Mouse (Mus musculus) gastrocnemius, postnatal 10 days (tissue): ENCODE data around the gene St6galnac1. TPM values are rescaled to one million over a fixed set of nuclear protein-coding genes. Genes with fewer than 3 reads are reported as not detected.
"Not testable (repeated sequence)": the region's sequence is repeated elsewhere in the genome, so short reads cannot be mapped to it uniquely, and the experiment has no call there.

ENCODE experiments used
- DNase-seq: peaks from one replicate; pipeline ENCODE4 v3.0.0; 2021; ENCODE audit warnings: mixed read lengths
- total RNA-seq, 2 experiments: library from RNA; stranded (reverse); gene quantifications; 2 replicates each; pipeline ENCODE4 v1.2.3; 2021

The St6galnac1 gene
- total RNA-seq, 2 experiments from 2014 or later = not detected

DNA sequence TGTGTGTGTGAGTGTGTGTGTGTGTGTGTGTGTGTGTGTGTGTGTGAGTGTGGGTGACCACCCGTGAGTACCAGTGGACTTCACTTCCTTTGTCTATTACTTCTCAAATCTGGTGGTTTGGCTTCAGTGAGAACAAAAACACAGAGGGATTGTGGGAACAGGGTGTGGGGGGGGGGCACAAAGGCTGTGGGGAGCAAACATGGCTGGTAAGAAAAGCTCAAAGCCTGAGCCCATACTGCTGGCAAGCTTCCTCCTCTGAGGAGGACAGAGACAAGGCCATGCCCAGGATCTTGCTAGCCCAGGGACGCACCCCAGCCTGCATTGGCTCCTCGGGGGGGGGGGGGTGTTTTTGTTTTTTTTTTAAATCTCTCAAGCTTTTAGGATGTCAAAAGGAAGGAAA, 32.2 kb upstream of the St6galnac1 start:
- DNase-seq = no peak

DNA sequence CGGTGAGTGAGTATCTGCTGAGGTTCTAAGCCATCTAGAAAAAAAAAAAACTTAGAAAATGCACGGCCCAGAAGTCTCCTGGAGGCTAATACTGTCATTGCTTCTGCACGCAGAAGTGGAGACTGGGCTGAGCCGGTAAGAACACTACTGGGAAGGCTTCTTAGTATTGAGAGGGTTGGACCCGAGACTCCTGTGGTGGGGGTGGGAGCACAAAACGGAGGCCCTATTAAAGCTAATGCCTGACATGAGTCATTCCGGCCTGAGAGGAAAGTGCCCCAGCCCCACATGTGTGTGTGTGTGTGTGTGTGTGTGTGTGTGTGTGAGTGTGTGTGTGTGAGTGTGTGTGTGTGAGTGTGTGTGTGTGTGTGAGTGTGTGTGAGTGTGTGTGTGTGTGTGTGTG, 31.8 kb upstream of the St6galnac1 start:
- no peak for DNase-seq

DNA sequence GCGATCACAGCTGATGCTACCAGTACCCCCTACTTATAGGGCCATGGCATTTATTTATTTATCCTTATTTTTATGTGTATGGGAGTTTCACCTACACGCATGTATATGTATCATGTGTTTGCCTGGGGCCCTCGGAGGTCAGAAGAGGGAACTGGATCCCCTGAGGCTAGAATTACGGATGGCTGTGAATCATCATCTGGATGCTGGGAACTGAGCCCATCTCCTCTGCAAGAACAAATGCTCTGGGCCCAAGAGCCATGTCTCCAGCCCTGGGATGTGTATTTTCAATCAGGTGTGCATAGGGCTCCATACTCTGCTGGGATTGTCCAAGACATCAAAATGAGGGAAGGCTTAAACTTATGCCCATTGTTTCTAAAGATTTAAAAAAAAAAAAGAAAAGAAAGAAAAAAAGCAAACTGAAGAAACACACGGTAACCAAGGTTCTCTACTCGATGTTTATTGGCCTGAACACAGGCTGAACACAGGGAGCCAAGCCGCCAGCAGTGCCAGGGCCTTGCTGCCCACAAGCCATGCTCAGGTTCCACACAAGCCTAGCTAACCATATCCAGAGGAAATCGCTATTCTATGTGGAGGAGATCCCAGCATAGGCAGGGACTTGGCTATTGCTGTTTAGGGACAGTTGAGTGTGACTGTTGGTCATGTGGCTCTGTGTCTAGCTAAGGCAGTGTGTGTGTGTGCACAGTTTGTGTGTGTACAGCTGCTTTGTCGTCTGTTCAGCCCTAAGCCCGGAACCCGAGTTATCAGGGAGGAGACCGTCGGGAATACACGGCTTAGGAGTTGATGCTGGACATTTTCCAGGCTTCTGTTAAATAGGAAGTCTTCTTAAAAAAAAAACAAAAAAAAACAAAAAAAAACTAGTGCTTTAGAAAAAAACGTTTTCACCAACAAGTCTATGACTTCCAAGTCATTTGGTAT, 31.1 kb upstream of the St6galnac1 start:
- no peak for DNase-seq

DNA sequence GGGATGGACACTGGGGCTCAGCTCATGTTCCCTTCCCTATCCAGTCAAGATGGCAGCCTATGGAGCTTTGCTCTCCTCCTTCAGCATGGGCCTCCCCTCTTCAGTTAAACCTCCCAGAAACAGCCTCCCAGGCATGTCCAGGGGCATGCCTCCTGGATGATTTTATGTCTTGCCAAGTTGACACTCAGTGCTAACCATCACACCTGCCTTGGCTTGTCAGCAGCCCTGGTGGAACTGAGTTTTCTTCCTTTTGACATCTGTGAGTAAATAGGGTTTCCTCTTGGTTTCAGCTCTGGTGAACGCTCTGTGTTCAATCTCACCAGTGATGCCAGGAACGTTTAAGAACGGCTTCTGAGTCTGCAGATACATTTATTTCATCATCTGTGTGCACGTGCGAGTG, 27.4 kb upstream of the St6galnac1 start:
- no peak for DNase-seq

DNA sequence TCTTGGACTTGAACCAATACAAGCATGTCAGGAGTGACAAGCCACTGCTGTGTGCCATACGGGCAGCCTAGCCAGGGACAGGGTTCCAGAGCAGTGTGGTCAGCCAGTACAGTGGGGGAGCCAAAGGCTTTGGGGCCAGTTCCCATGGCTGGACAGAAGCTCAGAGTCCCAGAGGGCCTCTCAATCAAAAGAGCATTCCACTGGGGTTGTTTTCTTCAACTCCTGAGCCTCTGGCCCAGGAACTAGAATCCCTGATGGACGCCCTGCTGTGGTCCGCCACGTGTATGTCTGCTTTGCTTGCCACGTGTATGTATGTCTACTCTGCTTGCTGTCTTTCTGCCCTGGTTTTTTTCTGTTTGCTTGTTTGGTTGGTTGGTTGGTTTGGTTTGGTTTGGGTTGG, 25.8 kb upstream of the St6galnac1 start:
- no peak for DNase-seq

DNA sequence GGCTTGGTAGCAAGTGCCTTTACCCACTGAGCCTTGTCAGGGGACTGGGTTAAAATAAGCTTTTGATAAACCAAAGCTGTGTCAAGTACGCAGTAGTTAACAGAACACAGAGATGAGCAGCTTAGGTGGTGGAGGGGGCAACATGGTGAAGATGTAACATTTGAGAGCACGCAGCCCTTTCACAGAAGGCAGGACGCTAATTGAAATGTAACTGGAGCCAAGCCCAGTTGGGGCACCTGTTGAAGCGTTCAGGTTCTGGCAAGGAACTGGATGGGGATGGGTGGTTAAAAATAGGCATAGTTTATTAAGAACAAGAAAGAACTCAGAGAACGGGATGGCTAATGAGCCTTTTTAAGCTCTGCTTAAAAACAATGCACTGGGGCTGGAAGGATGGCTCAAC, 24.1 kb upstream of the St6galnac1 start:
- no peak for DNase-seq

DNA sequence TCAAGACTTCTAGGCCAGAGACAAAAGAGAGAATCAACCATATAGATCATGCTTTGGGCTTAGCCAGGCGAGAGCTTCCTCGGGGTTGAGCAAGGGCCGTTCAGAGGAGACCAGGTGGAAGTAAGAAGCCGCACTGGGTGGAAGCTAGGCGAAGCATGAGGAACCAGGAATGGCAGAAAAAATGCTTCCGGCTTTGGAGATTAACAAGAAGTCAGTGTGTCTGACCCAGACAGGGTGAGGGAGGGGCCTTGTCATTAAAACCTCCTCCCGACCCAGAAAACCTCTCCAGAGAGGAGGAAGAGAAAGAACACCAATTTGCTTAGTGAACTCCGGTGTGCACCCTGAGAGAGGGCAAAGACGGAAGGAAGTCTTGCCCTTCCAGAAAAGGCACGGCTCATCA, 8.9 kb upstream of the St6galnac1 start:
- no peak for DNase-seq

DNA sequence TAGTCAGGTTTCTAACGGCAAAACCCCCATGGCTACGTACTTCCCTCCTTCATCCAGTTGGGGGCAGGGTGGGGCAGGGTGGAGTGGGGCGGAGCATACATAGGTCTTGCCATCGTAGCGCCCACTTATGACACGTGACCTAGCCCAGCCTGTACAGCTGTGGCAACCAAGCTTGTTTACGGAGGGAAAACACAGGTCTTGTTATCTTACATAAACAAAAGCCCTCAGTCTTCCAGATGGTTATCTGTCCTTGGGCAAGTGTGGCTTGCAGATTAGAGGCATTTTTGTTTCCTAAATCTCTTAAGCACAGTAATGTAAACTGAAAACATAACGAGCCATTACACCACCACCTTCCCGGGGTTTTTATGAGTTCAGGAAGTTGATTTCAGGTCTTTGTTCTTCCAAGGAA, 7.4 kb upstream of the St6galnac1 start:
- no peak for DNase-seq

DNA sequence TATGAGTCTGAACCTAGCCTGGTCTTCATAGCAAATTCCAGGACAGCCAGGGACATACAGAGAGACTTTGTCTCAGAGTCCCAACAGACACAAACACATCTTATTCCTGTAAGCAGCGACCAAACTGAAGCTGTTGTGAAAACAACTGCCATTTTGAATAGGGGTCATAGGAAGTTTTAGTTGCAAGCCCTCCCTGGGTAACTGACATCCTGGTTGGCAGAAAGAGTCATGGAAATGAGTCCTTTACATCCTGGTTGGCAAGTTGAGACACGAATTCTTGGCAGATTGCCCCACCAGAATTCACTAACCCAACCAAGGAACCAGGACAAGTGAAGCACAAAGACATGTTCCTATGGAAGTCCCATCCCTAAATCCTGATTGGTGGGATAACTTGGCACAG, 2.1 kb downstream of the St6galnac1 start:
- no peak for DNase-seq

DNA sequence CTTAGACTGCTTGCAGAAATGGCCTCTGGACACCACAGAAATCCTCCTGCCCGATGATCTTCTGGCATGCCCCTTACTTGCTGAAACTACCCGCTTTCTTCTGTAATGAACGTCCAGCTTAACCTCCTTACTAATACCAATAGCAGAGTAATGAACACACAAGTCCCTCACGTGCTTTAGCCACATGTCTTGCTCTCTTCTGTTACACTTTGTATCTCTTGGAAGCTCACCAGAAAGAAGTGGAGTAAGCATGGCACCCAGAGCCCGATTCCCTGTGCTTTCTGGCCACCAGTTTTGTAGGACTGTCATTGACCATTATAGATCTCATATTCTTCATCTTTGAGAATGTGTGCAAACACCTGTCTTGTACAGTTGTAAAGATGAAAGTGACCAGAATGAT, 5.4 kb downstream of the St6galnac1 start:
- DNase-seq = no peak

DNA sequence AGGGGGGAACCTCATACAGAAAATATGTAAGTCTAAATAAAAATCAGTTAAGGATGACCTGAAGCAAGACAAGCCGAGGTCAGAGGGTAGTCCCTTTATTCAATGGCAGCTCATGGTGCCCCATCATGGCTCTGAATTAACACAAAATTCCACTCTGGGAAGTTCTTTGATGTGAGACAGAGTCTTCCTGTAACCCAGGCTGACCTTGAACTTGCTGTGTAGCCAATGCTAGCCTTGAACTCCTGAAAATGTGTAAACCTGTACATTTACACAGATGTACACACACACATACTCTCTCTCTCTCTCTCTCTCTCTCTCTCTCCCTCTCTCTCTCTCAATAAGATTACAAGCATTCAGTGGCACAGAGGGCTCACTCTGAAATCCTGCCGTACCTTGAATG, 10.4 kb downstream of the St6galnac1 start:
- DNase-seq = no peak

DNA sequence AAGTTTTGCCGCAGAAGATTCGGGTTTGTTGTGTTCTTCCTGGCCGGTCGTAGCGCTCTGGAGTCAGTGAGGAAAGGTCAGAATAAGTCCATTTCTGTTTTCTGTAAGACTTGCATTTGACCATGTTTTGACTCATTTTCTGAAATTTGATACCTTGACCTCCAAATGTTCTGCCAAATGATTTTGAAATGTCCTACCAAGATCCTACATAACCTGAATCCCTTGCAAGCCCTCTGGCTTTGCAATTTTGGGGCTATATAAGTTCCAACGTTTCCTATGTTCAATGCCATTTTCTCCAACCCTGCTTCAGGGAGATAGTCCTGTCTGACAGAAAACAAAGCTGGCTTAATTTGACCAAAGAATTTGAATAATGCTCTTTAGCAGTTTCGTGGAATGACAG, 11.0 kb downstream of the St6galnac1 start:
- no peak for DNase-seq

DNA sequence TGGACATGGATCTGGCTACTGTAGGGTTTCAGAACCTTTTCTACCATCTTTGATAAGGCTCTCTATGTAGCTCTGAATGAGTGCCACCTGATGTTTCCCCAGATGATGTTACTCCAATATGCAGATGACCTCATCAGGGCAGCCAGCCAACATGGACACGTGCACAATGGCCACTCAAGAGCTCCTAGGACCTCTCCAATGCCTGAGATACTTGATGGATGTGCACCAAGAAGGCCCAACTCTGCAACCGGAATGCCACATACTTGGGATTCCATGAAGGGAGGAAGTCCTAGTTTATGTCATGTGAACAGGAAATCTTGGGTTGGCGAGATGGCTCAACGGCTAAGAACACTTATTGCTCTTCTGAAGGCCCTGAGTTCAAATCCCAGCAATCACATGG, 20.1 kb downstream of the St6galnac1 start:
- DNase-seq = no peak

DNA sequence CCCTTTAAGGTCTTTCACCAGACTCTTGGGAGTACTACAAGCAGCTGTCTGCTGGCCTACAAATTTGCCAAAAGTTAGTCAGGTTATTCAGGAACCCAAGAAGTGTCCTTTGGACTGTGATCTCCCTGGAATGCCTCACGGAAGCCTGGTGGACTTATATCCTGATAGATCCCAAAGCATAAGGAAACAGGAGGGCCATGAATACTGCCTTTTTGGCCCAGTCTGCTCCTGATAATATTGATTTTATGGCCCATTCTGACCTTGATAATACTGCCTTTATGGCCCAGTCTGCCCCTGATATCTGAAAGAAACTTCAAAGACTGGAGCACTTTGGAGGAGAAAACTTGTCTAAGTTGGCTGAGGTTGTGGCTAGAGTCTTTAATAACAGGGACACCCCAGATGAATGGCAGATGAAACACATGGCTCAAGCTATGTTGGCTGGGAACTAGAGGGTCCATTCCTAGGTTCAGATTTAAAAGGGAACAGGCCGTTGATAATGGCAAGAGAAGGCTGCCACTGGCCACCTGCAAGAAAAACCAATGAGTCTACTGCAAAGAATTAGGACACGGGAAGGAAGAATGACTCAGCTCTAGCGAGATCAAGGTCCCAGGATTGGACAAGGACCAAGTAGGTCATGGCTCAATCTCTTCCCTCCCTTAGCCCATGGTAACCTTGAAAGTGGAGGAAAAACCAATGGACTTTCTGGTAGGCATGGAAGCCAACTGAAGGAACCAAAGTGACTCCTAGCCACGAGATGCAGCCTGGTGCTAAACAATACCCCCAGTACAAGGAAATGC, 21.4 kb downstream of the St6galnac1 start:
- DNase-seq = no peak

DNA sequence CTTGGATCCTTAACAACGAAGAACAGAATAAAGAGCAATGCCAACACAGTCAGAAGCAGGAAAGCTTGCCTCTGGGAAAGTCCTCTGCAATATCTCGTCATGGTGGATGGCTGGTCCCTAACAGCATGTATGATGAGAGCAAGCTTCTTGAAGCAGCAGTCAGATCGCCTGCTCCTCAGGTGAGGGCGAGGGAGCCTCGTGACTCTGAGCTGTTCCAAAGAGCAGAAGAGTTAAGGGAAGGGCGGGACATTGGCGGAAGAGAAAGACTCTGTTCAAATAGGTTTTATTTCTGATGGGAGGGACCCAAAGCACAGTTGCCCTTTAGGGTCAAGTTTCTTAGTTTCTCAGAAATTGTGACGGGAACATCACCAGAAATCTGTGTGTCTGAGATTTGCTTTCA, 25.6 kb downstream of the St6galnac1 start:
- DNase-seq = no peak

DNA sequence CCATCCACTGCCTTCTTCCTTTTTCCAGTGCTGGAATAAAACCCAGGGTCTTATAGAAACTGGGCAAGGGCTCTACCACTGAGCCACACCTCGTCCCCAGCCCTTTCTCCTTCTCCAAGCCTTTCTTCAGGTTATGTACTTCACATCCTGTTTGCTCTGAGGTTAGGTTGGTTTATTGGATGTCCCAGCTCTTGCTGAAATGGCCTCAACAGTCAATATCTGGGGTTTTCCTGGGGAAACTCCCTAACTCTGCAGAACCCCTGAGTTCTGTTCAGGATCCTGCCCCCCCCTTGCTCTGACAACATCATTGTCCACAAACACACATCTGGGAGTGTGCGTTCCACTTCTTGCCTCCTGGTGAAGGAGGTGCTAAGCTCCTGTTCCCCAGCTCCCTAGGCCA, 26.6 kb downstream of the St6galnac1 start:
- DNase-seq = not testable (repeated sequence)

DNA sequence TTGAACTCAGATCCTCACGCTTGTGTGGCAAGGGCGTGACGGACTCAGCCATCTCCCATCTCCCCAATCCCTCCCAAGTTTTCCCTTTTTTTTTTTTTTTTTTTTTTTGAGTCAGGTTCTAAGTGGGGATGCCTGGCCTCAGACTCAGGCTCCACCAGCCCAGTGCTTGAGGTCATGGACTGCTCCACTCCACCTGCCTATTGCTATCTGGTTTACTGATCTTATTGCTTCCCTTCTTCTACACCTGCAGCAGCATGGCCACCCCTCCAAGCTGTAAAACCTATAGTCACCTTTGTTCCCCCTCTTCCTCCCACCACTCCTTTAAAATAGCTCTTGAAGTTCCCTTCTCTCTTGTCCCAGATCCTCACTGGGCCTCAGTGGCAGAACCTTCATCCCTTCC, 28.5 kb downstream of the St6galnac1 start:
- not testable (repeated sequence) for DNase-seq

DNA sequence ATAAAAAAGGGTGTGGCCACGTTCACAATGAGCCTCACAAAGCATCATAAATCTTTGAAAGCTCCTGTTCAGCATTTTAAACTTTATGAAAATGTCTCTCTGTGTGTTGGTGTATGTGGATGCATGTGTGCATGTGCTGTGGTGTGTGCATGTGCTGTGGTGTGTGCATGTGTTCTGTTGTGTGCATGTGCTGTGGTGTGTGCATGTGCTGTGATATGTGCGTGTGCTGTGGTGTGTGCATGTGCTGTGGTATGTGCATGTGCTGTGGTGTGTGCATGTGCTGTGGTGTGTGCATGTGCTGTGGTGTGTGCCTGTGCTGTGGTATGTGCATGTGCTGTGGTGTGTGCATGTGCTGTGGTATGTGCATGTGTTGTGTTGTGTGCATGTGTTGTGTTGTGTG, 29.9 kb downstream of the St6galnac1 start:
- DNase-seq = not testable (repeated sequence)

DNA sequence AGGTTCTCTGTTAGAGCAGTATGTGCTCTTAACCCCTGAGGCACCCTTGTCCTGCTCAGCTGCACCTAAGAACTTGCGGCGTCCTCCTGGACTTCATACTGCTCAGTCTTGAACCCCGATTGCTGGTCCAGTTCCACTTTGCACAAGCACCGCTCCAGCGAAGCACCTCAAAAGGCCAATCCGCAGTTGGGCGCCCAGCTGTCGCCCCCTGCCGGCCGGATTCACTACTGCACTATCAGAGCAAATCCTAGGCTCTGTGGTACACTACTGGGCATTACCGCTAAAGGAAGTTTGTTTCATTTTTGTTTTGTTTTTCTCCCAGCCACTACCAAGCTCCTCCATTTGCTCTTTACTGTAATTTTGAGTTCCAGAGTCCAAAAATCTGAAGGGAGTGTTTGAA, 36.9 kb downstream of the St6galnac1 start:
- no peak for DNase-seq

DNA sequence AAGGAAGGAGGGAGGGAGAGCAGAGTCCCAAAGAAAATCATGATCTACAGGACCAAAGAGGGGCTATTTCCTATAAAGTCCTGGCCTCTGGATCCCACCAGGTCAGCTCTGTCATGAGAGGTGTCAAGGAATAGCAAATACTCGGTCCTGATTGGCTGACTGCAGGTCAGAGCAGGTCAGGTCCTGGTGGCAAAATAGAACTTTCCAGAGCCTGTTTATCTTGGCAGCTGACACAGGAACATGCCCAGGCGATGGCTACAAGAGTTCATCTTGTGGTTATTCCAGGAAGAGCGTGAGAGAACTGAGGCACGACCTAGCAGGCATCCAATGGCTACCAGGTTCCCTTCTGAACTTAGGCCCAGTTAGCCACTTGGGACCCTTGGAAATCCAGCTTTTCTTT, 42.8 kb downstream of the St6galnac1 start:
- no peak for DNase-seq

DNA sequence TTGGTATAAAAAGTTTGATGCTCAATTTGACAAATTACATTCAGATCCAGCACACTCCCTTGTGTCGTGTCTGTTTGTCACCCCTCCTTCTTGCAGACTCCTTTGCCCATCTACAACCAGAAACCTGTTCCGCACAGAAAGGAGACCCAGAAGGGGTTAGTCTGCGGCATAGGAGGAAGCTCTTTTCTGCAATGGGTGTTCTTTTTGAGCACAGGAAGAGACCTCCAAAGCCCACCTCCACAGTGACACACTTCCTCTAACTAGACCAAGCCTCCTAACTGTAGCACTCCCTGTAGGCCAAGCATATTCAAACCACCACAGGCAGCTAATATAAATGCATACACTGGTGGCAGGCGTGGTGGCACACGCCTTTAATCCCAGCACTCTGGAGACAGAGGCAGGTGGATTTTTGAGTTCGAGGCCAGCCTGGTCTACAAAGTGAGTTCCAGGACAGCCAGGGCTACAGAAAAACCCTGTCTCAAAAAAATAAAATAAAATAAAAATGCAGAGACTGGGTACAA, 44.2 kb downstream of the St6galnac1 start:
- DNase-seq = not testable (repeated sequence)

DNA sequence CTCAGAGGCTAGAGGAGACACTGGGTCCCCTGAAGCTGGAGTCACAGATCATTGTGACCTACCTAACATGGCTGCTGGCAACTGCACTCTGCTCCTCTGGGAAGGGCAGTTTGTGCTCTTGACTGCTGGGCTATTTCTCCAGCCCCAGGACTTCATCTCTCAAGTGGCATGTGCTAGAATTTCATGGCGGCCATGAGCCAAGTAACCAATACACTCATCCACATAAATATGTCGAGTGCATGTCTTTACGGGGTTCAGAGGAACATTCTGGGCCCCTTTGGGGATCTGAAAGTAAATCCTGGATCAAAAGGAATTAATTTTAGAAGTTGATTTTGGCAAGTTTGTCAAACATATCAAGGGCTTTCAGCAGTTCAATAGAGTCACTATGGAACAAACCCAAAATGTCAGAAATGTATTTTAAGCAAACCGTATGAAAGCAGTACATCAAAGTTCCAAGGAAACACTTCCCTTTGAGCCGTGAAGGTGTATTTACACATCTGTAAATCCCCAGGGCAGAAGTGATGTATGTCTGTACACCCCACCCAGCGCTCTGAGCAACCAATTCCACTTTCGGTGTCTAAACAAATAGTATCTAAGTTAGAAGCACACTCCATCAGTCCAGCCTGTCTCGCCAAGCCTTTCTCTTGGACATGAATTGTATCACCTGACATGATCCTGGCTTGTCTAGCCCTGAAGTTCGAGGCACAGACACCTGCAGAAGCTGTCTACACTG, 45.9 kb downstream of the St6galnac1 start:
- DNase-seq = no peak

DNA sequence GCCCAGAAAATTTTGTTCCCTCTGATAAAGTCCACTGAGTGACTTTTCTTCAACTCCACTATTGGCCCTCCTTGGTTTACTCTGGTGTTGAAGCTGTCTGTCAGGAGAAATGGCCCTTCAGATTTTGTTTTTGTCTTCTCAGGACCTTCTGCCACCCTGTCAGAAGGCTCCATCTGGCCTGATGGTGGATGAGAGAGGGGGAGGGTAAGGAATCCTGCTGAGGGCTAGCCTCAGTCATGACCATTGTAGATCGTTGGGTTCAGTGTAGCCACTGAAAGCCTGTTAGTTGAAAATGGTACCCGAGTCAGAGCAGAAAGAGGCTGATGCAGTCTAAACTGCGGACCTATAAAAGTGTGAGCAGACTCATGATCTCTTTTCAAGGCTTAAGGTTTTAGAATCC, 49.2 kb downstream of the St6galnac1 start:
- no peak for DNase-seq
